Mouse (Mus musculus) Muller cell, postnatal 12 days (primary cell): Measurements from ENCODE around the gene Rbms3.

Experiments used
- DNase-seq: peaks from one replicate; pipeline ENCODE4 v3.0.0-alpha.2; 2015; ENCODE audit errors: inconsistent ontology term

The Rbms3 gene

DNA sequence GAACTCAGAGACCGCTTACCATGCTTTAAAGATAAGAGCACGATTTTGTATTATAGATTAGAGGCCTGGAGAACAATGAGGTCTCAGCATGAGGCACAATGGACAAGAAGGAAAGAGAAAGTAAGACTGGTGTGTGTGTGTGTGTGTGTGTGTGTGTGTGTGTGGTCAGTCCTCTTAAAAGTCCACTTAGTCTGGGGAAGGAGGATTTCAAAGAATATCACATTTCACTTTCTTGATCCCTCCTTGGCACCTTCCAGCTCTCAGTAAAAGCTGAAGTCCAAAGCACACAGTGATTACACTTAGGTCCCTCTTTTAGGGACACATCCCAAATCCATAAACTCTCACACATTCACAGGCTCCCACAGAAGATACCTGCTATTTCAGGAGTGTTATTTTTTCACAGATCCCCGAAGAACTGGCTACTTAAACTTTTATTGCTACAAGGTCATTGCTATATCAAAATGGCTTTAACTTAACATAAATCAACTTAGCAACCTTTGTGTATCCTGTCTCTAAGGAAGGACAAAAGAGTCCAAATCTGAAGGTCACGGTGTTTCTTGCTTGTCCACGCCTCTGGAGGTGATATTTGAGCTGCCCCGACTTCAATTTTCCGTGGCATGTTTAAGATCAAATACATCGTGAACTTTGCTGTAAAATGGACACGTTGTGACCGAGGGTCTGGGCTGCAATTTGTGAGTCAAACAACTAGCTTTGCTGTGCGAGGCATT, 880.7 kb downstream of the Rbms3 start:
- no peak for DNase-seq

DNA sequence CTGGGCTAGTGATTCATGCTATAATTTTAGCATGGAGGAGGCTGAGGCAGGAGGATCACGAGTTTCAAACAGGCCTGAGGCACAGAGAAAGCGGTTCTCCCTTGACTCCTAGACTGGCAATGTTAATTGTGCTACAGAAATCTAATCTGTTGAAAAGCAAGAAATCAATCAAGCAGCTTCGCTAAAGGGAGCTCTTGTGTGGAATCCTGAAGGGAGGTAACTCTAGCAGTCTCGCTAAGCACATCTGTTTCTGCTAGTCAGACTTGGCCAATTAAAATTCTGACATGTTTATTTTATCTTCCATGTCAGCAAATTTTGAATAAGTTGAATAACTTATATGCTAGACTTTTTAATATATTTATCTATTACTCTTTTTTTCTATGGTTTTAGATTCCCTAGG, 881.4 kb downstream of the Rbms3 start:
- DNase-seq = no peak

DNA sequence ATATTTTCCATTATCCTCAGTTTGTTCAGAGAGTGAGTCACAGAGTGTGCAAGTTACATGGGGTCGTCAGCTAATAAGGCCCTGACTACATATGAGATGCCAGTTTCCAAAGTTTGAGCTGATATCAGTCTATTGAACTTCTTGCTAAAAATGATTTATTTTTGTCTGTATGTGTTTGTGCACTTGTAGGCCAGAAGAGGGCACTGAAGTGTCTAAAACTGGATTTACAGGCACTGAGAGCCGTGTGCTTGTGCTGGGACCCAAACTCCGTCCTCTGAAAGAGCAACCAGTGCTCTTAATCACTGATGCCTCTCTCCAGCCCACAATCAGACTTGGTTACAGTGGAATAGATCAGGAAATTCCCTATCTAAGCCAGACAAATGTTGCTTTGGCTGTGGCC, 882.8 kb downstream of the Rbms3 start:
- no peak for DNase-seq

DNA sequence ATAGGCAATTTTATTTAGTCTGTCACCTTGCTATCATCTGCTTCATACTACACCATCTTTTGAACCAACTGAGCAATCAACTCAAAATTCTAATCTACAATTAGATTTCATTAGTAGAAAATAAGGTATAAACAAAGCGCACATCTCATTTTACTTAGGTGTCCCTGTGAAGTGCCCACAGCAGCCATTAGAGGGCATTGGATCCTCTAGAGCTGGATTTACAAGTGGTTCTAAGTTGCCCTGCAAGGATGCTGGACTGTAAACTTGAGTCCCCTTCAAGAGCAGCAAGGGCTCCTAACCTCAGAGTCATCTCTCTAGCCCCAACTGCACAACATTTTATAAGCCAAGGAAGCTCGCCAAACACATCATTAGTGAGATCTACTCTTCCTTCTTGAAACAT, 891.9 kb downstream of the Rbms3 start:
- DNase-seq = no peak

DNA sequence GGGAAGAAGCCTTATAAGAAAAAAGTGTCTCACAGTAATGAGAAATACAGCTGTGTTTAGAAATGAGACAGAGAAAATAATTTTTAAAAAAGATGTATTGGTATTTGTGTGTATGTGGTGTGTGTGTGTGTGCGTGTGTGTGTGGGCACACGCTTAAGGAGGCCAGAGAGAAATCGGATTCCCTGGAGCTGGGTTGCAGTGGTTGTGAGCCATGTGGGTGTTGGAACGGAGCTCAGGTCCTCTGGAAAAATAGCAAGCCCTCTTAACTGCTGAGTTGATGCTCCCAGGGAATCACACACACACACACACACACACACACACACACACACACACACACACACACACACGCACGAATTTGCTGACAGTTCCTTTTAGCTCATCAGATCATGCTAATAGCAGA, 900.5 kb downstream of the Rbms3 start:
- no peak for DNase-seq

DNA sequence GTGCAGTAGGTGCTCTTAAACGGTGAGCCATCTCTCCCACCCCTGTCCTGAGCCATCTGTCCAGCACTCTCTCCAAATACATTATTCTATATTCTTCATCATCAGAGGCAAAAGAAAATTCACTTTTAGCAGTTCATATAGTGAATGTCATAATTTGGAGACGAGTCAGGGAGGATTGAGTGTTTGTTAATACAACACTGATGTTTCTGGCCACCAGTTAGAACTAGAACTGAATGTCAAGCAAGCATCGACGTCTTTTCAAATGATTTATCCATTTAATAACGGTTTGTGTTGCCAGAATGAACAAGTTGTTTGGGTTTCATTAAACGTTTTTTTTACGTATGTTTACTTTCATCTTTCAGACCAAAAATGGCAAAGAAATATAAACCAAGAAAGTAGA, 901.1 kb downstream of the Rbms3 start:
- no peak for DNase-seq

DNA sequence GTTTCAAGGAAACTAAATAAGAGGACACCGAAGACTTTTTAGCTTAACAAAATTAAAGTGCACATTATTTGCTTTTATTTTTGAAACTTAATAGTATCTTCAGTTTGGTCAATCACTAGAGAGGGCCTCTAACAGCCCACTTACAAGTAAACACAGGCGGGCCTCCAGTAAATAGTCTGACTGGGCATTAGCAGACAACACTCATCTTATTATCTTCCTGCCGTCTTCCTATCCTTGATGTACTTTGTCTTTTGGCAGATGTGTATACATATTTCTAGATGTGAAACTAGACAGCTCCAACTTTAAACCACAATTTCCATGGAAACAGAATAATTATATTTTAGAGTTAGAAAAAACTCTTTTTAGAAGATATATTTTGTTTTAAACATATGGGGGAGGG, 901.6 kb downstream of the Rbms3 start:
- DNase-seq = no peak

DNA sequence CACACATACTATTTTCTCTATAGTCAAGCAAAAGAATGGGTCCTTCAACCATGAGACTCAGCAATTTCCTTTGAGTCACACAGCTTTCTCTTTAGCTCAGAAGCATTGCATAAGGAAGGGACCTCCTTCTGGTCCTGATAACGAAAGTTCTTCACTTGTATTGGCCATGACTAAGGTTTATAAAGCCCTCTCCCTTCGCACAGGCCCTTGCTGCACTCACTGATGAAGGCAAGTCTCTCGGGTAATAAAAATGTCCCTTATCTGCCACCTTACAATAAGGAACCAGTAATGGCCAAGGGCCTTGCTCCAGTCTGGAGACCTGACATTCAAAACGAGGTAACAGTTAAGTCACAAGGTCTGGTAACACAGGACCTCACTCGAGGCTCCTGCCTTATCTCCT, 905.1 kb downstream of the Rbms3 start:
- DNase-seq = no peak

DNA sequence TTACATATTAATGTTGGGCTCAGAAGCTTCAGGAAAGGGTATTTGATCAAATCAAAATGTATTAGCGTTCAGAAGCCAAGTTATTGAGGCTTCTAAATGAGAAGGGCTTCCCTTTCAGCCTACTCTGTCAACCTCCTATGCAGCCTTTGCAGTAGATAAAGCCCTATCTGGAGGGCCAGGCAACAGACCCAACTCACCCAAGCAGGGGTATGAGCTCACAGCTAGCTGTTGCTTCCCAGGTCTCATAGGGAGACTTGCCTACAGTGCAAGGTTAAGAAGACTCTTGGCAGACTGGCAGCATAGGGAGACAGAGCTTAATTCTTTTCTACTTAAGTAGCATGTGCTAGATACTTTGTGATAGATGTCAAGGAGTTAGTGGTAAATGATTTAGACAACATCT, 926.6 kb downstream of the Rbms3 start:
- DNase-seq = no peak

DNA sequence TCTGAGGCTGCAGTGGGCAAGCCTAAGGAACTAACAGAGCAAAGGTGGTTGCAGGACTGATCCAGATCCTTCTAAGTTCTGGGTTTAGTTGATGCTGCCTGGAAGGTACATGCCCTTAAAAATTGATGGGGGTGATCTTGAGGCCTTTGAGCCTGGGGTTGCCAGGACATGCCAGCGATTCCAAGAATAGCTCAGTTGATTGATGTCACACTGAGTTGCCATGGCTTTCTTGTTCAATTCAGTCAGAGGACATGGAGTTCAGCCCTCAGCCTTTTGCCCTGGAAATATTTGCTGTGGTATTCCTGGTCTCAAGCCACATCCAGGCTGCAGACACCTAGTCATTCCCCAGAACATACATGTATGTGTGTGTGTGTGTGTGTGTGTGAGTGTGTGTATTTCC, 927.1 kb downstream of the Rbms3 start:
- peak; percentile 14 for DNase-seq

DNA sequence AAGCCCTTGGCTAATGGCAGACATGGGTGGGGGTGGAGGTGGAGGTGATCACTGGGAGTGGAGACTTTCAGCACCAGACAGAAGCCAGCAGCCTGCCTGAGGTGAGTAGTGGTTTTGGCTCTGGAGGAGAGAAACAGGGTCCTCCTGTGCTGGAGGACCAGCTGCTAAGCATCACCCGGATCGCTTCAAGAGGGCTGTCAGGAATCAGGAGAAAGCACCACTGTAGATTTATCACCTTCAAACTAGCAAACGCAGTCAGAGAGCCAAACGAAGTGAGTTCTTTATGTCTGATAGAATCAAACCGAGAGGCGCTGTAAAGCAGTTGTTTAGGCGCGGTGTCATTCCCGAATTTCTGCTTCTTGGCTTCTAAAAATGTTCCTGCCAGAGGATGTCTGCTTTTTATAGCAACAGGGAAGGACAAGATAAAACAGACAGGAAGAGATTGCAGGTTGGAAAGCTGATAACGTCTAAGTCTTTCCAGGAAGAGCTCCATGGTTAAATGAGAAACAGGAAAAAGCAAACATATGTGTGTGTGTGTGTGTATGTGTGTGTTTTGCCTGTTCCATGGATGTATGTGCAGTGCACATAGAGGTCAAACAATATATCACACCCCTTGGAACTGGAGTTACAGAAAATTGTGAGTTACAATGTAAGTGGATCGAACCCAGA, 928.1 kb downstream of the Rbms3 start:
- no peak for DNase-seq

DNA sequence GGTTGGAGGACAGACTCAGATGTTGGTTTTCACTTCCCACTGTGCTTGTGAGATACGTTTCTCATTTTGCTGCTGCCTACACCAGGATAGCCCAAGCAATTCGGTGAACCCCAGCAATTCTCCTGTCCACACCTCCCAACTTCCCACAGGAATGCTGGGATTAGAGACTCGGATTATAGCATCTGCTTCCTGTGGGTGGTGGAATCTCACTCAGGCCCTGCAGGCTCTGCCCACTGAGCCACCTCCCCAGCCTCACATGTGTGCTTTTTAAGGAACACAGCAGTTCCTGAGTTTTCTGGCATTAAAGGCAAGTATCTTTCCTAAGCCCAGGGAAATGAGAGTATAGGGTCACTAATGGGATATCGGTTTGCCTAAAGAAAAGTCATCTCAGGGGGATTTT, 941.1 kb downstream of the Rbms3 start:
- no peak for DNase-seq

DNA sequence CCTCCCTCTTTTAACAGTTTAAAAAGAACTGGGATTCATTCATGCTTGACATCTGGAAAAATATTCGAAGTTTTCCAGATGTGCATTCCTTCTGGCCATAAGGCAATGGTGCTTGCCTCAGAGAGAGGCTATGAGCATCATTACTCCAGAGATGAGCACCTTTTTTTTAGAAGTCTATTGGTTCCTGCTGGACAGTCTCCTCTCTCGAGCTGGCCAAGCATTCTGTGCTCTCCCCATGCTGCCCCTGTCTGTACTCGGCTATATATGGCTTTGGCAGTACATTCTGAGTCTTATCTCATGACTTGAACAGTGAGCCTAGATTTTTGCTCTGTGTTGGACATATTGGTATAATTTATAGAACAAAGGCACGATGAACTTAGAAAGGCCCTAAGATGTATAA, 952.6 kb downstream of the Rbms3 start:
- no peak for DNase-seq

DNA sequence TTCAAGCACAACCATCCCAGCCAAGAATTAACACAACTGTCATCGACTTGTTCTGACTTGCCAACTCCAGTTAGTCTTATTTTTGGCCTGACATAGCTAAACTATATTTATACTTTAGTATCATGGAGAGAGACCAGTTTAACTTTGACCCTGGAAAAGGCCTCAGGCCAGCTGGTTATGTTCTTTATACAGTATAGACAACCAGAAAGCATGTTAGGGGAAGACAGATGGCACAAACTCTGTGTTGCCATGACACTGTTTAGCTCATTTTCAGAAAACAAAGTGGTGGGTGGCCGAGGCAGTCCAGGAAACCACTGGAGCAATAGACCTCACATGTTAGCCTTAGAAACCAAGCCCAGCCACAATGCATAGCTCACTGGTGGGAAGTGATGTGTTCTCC, 953.3 kb downstream of the Rbms3 start:
- no peak for DNase-seq

DNA sequence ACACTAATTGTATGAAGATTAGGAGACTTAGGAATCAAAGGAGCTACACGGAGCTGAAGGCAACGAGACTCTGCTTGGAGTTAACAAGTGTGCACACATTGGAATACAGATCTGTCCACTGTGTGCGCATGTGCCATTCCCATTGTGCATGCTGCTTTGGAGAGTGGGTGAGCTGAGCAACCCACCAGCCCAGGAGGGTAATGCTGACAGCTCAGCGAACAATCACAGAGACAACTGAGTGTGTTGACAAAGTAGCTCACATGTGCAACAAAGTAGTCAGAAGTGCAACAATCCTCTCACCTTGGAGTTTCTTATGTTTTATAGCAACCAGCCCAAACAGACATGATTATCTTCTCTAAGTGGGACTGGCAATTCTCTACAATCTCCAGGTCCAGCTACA, 955.5 kb downstream of the Rbms3 start:
- no peak for DNase-seq

DNA sequence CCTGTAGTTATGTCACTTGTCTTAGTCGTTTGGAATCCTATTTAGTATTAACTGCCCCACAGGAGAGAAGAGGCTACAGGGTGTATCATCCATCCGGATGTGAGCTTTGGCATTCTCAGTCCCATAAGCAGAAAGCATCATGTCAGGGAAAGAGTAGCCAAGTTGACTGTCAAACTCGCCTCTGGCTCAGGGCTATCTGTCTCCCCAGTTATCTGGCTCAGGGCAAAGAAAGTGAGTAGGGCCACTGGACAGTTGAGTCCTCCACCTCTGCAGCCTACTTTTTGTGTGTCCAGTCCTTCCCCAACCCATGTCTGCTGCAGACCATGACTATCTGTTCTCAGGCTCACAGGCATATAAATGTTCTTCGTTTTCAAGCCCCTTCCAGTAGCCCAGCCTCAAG, 968.7 kb downstream of the Rbms3 start:
- DNase-seq = no peak

DNA sequence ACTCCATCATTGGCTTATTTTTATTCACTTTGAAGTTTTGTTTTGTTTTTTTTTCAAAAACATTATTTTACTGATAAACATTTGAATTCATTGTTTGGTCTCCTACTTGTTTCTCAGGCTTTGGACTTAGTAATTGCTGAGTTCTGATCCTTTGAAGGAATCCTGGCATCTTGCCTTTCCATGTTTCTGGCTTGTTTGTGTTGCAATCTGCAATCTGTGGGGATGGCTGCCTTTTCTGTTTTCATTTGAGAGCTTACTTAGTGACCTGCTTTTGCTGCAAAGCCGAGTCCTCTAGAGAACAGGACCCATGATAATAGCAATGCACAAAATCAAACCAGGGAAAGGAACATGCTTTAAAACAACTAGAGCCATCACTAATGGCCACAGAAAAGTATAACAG, 969.8 kb downstream of the Rbms3 start:
- no peak for DNase-seq

DNA sequence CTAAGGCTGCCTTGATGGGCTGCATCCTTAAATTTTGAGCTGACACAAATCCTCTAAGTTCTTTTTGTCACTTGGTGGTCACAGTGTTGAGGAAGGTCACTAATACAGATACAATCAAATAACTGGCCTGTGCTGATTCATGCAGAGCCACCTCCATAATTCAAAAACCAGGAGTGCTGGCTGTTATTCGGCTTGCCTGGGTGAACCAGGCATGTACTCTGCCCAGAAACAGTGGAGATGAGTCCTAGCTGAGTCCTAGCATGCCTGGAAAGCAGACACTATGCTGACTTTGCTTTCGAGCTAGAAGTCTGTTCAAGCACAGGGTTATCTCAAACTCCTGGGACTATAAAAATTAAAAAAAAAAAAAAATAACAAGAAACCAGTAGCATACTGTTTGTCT, 972.6 kb downstream of the Rbms3 start:
- no peak for DNase-seq

DNA sequence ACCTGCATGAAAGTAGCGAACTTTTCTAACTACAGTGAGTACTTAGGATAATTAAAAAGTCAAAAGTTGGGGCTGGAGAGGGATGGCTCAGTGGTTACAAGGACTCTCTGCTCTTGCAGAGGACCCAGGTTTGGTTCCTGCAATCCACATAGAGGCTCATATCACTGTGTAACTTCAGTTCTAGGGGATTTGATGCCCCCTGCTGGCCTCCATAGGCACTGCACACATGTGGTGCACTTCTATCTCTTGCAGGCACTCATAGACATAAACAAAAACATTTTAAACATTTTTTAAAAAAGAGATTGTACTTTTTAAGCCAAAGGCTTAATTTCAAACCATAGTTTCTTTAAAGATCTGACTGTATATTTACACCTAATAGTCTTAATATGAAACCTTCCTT, 978.3 kb downstream of the Rbms3 start:
- no peak for DNase-seq

DNA sequence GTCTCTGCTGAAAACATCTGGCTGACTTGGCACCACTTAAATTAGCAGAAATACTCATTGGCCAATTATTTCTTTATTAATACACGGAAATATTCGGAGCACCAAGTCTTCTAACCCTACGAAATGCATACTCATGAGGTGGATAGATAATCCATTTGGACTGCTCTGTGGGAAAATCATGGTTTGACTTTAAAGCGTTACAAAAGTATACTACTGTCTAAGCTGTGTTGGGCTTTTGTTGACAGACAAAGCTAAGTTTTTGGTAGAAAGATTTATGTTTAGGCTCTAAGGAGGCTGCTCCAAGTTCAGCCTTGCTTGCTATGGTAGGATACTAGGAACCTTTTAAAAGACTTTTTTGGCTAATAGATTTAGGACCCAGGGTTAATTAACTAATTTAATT, 979.8 kb downstream of the Rbms3 start:
- DNase-seq = no peak

DNA sequence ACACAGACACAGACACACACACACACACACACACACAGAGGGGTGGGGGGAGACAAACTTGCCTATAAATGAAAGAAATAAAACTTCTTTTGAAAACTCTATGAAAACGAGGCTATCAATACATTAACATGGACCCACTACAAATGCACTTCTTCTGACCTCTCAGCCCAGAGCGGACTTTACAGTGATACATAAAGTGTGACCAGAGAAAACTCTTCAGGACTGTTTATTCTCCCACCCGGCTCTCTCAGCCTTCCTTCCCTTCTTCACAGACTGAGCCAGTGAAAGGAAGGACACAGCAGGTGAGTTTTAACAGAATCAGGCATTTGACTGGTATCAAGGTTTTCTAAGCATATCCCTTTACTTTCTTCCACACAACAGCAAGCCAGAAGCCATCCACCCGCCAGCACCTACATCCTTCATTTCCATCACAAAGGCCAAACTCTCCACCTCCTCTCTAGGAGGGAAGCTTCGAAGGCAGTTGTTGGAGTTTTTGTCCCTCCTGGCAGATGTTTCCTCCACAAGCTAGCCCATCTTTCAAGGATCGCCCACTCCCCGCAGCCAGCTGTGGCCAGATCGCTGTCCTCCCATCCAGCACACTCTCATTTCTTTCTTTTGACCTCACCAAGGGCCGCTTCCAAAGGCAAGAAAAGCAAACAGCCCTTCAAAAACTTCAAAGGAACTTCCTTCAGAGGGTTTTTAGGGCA, 980.5 kb downstream of the Rbms3 start:
- DNase-seq = no peak

DNA sequence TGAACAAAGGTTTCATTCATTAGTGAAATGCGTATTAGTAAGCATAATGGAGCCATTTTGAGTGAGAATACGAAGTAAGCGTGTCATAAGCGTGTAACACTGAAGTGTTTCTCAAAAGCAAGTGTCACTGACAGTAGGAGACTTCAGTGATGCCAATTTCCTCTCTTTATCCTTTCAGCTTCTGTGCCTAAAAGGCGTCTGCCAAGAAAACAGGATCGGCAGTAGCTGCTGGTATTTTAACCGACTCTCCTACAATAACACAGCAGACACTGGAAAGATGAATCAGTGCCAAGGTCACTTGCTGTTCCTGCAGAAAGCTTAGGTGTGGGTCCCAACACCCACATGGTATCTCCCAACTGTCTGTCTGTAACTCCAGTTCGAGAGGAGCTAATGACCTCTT, 985.1 kb downstream of the Rbms3 start:
- DNase-seq = no peak

DNA sequence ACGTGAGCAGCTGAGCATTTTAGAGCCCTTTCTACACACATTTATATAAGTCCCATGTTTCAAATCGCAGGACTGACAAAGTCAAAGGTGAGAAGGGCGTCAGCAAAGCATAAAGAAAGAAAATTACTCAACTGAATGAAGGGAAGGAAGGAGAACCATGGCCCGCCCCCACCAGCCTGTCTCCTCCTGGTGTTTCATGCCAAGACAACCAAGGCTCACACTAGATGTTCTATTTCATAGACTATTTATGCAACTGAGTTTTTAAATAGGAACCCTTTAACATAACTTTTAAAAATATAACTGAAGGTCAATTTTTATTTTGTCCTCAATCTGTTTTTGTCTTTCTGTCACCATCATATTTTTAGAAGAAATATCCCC, 989.4 kb downstream of the Rbms3 start:
- no peak for DNase-seq
